Mouse (Mus musculus) MEL (cell line): ENCODE results near the gene Tmco5.
"Not testable (repeated sequence)": the region's sequence is repeated elsewhere in the genome, so short reads cannot be mapped to it uniquely, and the experiment has no call there.

Source experiments
- BHLHE40 ChIP-seq: IDR thresholded peaks from 2 replicates; pipeline ENCODE4 v1.6.1; 2012; ENCODE audit warnings: low read depth, mild to moderate bottlenecking, inconsistent platforms, low read length, improper control_type of control experiment, borderline replicate concordance
- CTCF ChIP-seq, 3 experiments: IDR thresholded peaks in 2 of 3; conservative IDR thresholded peaks in 1 of 3; 2 replicates each; pipeline ENCODE4 v1.5.1; 2011 to 2012; ENCODE audit warnings: low read length in 3 of 3, low read depth in 2 of 3, mild to moderate bottlenecking in 2 of 3, improper control_type of control experiment in 1 of 3, inconsistent platforms in 1 of 3, mixed read lengths in 1 of 3, moderate library complexity in 1 of 3; ENCODE audit not compliant: control insufficient read depth in 1 of 3, insufficient read depth in 1 of 3, poor library complexity in 1 of 3, severe bottlenecking in 1 of 3
- ELF1 ChIP-seq: IDR thresholded peaks from 2 replicates; pipeline ENCODE4 v1.6.1; 2014; ENCODE audit warnings: low read depth, mild to moderate bottlenecking, inconsistent platforms, low read length, improper control_type of control experiment, moderate library complexity
- MEF2A ChIP-seq: IDR thresholded peaks from 2 replicates; pipeline ENCODE4 v1.6.1; 2014; ENCODE audit warnings: low read depth, mild to moderate bottlenecking, inconsistent platforms, low read length, improper control_type of control experiment; ENCODE audit not compliant: poor library complexity, insufficient replicate concordance, severe bottlenecking; ENCODE audit errors: extremely low read depth
- POLR2A ChIP-seq, 2 experiments: IDR thresholded peaks; 2 replicates each; pipeline ENCODE4 v1.6.1; 2011 to 2012; ENCODE audit warnings: low read length in 2 of 2, mild to moderate bottlenecking in 2 of 2, control low read depth in 1 of 2, improper control_type of control experiment in 1 of 2, low read depth in 1 of 2, moderate library complexity in 1 of 2; ENCODE audit not compliant: control insufficient read depth in 1 of 2, insufficient read depth in 1 of 2, poor library complexity in 1 of 2
- POLR2AphosphoS5 ChIP-seq: IDR thresholded peaks from 2 replicates; pipeline ENCODE4 v1.6.1; 2012; ENCODE audit warnings: low read depth, borderline replicate concordance, mild to moderate bottlenecking, inconsistent platforms, low read length, moderate library complexity, mixed read lengths
- ZNF384 ChIP-seq: IDR thresholded peaks from 2 replicates; pipeline ENCODE4 v1.6.1; 2012; ENCODE audit warnings: low read depth, mild to moderate bottlenecking, inconsistent platforms, low read length, improper control_type of control experiment

DNA sequence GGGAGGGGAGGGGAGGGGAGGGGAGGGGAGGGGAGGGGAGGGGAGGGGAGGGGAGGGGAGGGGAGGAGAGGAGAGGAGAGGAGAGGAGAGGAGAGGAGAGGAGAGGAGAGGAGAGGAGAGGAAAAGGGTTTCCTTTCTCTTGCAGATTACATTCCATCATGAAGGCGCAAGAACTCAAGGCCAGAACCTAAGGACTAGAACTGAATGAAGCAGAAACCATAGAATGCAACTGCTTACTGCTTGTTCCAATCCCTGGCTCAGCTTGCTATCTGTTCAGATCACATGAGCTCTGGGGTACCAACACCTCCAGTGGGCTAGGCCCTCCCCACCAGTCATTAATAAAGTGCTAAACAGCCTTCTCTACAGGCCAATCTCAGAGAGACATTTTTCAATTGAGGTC, 55.7 kb downstream of the Tmco5 start:
- not testable (repeated sequence) for TF ChIP-seq MEF2A; CTCF (IDR thresholded peaks at IDR 0.05 in 2 of 3, conservative IDR thresholded peaks at IDR 0.05 in 1 of 3; ENCODE audit: control insufficient read depth in 1 of 3, insufficient read depth in 1 of 3, low read depth in 2 of 3, low read length in 3 of 3, poor library complexity in 1 of 3, severe bottlenecking in 1 of 3); ELF1; POLR2AphosphoS5; BHLHE40; ZNF384; POLR2A (IDR thresholded peaks at IDR 0.05; ENCODE audit: control insufficient read depth in 1 of 2, insufficient read depth in 1 of 2, low read depth in 1 of 2, low read length in 2 of 2, poor library complexity in 1 of 2)
